Mouse (Mus musculus) hematopoietic stem cell, adult 5-6 weeks (primary cell): ENCODE results near the gene Afap1. TPM values are rescaled to one million over a fixed set of nuclear protein-coding genes. Genes with fewer than 3 reads are reported as not detected.
A peak's percentile ranks its signal among the peaks of the same experiment; 100 is the strongest.

ENCODE experiments used
- ATAC-seq, 2 experiments: fragments of 125-278 bp in 1 of 2; replicated peaks in 1 of 2; 2 replicates each; pipeline ENCODE4 v1.8.0; 2016 to 2017; ENCODE audit warnings: inconsistent platforms in 2 of 2, mild to moderate bottlenecking in 2 of 2, moderate number of reproducible peaks in 2 of 2, low read depth in 1 of 2, moderate TSS enrichment in 1 of 2; ENCODE audit not compliant: low FRiP score in 2 of 2, poor library complexity in 2 of 2, severe bottlenecking in 2 of 2, insufficient read depth in 1 of 2, low TSS enrichment in 1 of 2
- total RNA-seq: library from RNA; stranded (forward); fragments of 172-1452, 232-1000 nt; gene quantifications from 2 replicates; pipeline ENCODE4 v1.2.3, GENCODE M21; 2017

Gene Afap1
- total RNA-seq, 1 experiment from 2014 or later: 1.6 TPM

GRCm38 (mm10) chr5:35985611-35986010 is 92.5 kb downstream of the Afap1 start:
- no peak for ATAC-seq

GRCm38 (mm10) chr5:35988085-35988484 is 95.0 kb downstream of the Afap1 start:
- ATAC-seq: no peak

GRCm38 (mm10) chr5:35989506-35989905 is 96.4 kb downstream of the Afap1 start:
- ATAC-seq: no peak

- ATAC-seq: no peak
Observed at GRCm38 (mm10) chr5:35989986-35990735, 97.0 kb downstream of the Afap1 start.

- ATAC-seq: no peak
Observed at GRCm38 (mm10) chr5:36003797-36004196, 110.7 kb downstream of the Afap1 start.

- ATAC-seq: no peak
Observed at GRCm38 (mm10) chr5:36006106-36006505, 113.0 kb downstream of the Afap1 start.

GRCm38 (mm10) chr5:36006586-36006985 is 113.5 kb downstream of the Afap1 start:
- no peak for ATAC-seq

GRCm38 (mm10) chr5:36007649-36008048 is 114.5 kb downstream of the Afap1 start:
- ATAC-seq: no peak

- ATAC-seq: no peak
Observed at GRCm38 (mm10) chr5:36009405-36009804, 116.3 kb downstream of the Afap1 start.

GRCm38 (mm10) chr5:36018366-36018765 is 125.2 kb downstream of the Afap1 start:
- ATAC-seq: no peak

GRCm38 (mm10) chr5:36021091-36021490 is 128.0 kb downstream of the Afap1 start:
- ATAC-seq: no peak

GRCm38 (mm10) chr5:36022361-36022760 is 129.2 kb downstream of the Afap1 start:
- ATAC-seq: no peak

- peak; percentile 63 to 72 for ATAC-seq
Observed at GRCm38 (mm10) chr5:36024003-36024685, 131.0 kb downstream of the Afap1 start.

GRCm38 (mm10) chr5:36025076-36025475 is 132.0 kb downstream of the Afap1 start:
- ATAC-seq: no peak

- peak; percentile 66 to 67 for ATAC-seq
Observed at GRCm38 (mm10) chr5:36033531-36034426, 140.7 kb downstream of the Afap1 start.

- ATAC-seq: no peak
Observed at GRCm38 (mm10) chr5:36039596-36039995, 146.5 kb downstream of the Afap1 start.

GRCm38 (mm10) chr5:36040398-36041235 is 147.5 kb downstream of the Afap1 start:
- ATAC-seq: peak; percentile 45 to 66; a peak in 2 of 4 replicates
